Mouse (Mus musculus) MEL (cell line): Measurements from ENCODE around the gene Ltb4r2.

Source experiments
- CTCF ChIP-seq, 3 experiments: IDR thresholded peaks in 2 of 3; conservative IDR thresholded peaks in 1 of 3; 2 replicates each; pipeline ENCODE4 v1.5.1; 2011 to 2012; ENCODE audit warnings: low read length in 3 of 3, low read depth in 2 of 3, mild to moderate bottlenecking in 2 of 3, improper control_type of control experiment in 1 of 3, inconsistent platforms in 1 of 3, mixed read lengths in 1 of 3, moderate library complexity in 1 of 3; ENCODE audit not compliant: control insufficient read depth in 1 of 3, insufficient read depth in 1 of 3, poor library complexity in 1 of 3, severe bottlenecking in 1 of 3
- EP300 ChIP-seq, 2 experiments: IDR thresholded peaks; 2 replicates each; pipeline ENCODE4 v1.6.1; 2011; ENCODE audit warnings: improper control_type of control experiment in 2 of 2, low read length in 2 of 2, low read depth in 1 of 2, mild to moderate bottlenecking in 1 of 2
- GATA1 ChIP-seq: IDR thresholded peaks from 2 replicates; pipeline ENCODE4 v1.6.1; 2011; ENCODE audit warnings: low read depth, low read length, improper control_type of control experiment
- POLR2A ChIP-seq, 2 experiments: IDR thresholded peaks; 2 replicates each; pipeline ENCODE4 v1.6.1; 2011 to 2012; ENCODE audit warnings: low read length in 2 of 2, mild to moderate bottlenecking in 2 of 2, control low read depth in 1 of 2, improper control_type of control experiment in 1 of 2, low read depth in 1 of 2, moderate library complexity in 1 of 2; ENCODE audit not compliant: control insufficient read depth in 1 of 2, insufficient read depth in 1 of 2, poor library complexity in 1 of 2
- TAL1 ChIP-seq: IDR thresholded peaks from 2 replicates; pipeline ENCODE4 v1.6.1; 2012; ENCODE audit warnings: mild to moderate bottlenecking, inconsistent platforms, low read length, moderate library complexity, mixed read lengths

DNA sequence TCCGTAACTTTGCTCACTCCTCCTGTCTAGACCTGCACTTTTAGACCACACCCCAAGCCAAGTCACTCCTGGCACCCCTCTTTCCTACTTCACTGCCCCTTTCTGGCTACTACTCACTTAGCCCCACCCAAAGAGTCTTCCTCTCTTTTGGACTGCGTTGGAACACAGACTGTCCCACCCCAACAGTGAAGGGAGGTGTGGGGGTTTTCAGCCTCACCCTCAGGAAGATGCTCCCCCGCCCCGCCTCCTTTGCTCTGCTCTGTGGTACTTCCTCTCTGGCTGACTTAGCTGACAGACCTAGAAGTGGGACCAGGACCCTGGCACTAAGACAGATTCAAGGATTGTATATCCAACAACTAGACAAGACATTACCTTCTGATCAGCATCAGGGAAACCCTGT is 4.5 kb downstream of the Ltb4r2 start, which contains the start of gene Ltb4r1:
- no peak for TF ChIP-seq POLR2A (IDR thresholded peaks at IDR 0.05; ENCODE audit: control insufficient read depth in 1 of 2, insufficient read depth in 1 of 2, low read depth in 1 of 2, low read length in 2 of 2, poor library complexity in 1 of 2)
- no peak for TF ChIP-seq EP300 (IDR thresholded peaks at IDR 0.05; ENCODE audit: low read depth in 1 of 2, low read length in 2 of 2)
- no peak for TF ChIP-seq CTCF (IDR thresholded peaks at IDR 0.05 in 2 of 3, conservative IDR thresholded peaks at IDR 0.05 in 1 of 3; ENCODE audit: control insufficient read depth in 1 of 3, insufficient read depth in 1 of 3, low read depth in 2 of 3, low read length in 3 of 3, poor library complexity in 1 of 3, severe bottlenecking in 1 of 3)
- TF ChIP-seq GATA1, result no peak
- TF ChIP-seq TAL1, result no peak
